Mouse (Mus musculus) neural tube, embryonic 10.5 days (tissue): ENCODE results near the gene Enpp5.

ENCODE experiments used
- DNase-seq: peaks from one replicate; pipeline ENCODE4 v3.0.0-alpha.2; 2017; ENCODE audit warnings: low spot score; ENCODE audit errors: extremely low spot score

The Enpp5 gene

DNA sequence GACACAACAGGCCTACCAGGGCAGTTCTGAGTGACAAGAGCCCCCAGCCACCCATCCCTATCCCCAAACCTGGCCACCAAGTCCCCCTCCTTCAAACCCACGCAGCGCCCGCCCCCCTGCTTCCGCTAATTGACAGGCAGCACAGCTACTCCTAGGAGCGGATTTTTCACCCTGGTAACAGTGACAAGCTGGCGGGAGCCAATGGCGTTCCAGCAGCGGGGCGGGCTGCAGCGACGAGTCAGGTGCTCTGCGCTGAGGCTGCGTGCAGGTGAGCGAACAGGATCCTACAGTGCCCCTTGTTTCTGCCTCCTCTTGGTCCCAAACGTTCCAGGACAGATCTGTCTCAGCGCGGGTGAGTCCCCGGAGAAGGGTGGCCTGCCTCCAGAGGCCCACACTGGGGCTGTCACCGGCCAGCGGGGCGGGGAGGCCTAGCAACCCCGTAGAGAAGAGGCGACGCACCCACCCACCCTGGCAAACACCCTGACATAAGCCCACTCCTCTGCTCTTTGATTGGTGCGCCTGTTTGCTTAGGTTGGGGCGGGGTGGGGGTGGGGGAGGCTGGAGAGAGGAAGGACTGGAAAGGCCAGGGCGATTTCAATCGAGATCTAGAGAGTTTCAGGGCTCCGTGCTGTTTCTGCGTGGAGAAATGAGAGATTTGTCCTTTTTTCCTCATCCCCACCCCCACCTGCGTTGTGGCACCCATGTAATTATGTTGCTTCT, at the start of gene Enpp5:
TSS of gene Enpp5 (plus strand) at position 183 of the 720 bp plus-strand sequence.
- DNase-seq = peak; percentile 61

DNA sequence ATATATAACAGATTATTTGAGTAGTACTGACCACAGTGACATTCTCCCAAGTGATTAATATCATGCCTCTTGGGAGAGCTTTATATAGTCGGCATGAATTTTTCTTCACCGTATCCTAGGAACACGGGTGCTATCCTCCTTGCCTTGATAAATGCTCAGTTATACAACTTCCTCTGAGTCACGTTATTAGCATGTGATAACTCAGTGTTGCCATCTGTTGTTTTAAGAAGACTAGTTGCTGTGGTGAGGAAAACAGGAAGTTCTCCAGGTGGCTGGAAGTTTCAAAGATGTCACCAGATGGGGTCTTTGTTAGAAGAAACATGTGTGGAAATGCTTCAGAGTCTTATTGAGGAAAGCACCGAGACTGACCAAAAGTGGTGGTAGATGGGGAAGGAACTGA, 49.0 kb upstream of the Enpp5 start:
- no peak for DNase-seq

DNA sequence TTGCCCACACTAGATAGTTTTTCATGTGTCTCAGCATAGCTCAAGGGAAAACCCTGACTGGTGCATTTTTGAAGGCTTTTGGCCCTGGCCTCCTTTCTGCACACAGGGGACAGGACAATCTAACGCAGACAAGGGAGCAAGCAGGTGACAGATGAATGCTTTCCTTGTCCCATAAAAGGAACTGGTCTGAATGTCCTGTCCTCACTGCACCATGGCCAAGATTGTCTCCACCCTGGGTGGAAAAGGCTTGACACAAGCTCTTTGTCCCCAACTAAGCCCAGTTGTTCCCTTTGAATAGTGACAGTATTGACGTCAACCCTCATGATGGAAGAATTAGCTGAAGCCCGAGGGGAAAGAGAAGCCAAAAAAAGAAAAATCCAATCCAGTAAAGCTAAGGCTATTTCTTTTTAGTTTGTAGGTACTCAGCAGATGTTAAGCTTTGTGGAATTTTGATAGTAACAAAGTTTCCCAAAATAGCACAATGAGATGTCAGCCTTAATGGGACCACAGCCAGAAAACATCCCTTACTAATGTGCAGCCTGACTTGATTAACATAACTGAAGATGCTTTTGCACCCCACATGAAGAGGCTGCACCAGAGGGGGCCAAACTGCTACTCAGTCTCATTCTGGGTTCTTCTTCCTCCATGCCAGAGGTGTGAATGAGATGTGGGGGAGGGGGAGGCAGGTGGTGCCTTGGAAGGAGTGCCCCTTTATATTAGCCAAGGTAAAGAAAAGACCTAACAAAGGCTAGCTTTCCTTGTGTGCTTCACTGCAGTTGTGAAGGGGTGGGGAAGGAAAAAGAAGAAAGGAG, 47.6 kb upstream of the Enpp5 start:
- no peak for DNase-seq

GRCm38 (mm10) chr17:44035005-44035404, 43.6 kb upstream of the Enpp5 start:
- DNase-seq = no peak

DNA sequence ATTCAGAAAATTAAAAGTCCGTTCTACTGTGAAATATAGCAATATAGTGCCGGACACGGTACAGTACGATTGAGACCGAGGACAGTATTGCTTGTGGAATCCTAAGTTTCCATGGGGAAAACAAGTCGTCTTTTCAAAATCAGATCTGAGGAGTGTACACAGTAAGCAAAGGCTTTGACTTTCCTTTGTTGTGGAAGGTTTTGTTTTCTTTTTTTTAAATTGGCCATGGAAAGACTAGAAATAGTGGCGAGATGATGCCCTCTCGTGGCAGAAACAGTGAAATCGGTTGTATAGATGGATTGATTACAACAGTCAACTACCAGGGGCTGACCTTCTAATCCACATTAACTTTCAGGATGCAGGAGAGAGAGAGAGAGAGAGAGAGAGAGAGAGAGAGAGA, 40.0 kb upstream of the Enpp5 start:
- DNase-seq = no peak

DNA sequence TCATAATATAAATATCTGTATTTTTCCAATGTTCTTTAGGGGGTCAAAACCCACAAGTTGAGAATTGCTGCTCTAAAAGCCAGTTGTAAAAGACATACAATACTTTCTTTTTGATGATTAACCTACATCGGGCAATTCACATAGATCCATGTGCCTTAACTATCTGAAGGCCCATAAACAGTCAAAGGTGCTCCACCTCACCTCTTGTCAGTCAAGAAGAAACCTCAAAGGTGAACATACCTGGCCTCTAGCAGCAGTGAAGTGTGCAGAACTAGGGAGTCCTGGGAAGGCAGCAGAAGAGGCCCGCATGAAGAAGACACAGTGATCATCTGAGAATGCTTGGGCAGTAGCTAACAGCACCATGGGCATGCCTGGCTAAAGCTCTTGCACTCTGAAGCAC, 38.2 kb upstream of the Enpp5 start:
- no peak for DNase-seq

GRCm38 (mm10) chr17:44042301-44042700, 36.3 kb upstream of the Enpp5 start:
- DNase-seq = no peak

DNA sequence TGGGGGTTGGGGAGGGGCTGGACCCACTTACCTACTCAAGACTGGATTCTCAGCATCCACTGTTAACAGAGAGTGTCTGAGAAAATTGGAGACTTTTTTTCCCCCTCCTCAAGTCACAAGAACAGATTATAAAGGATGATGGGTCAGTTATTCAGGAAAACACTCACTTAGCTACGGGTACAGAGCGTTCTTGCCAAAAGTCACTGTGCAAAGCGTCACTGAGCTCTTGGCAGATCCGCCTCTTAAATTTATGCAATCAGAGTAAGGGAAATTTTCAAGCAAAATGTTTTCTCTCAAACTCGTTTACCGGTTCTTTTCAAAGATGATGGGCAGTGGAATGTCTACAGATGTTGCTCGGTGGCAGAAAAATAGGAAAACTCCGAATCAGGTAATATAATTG, 35.8 kb upstream of the Enpp5 start:
- DNase-seq = no peak

GRCm38 (mm10) chr17:44053427-44053826, 25.2 kb upstream of the Enpp5 start:
- no peak for DNase-seq

DNA sequence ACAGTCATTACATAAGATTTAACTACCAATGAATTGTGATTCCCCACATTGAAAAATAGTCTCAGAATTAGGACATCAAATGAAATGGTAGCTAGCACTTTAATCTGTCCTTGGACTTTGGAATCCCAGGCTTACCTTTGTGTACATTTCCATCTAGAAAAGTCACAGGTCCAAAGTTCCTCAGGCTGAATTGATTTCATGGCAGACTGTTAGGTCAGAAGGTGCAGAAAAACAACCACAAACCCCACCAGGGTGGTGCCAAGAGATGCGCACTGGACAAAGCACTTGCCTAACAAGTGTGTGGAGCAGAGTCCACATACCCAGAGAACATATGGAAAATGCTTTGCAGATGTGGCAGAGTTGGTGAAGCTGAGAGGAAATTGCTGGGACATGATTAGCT, 21.5 kb upstream of the Enpp5 start:
- no peak for DNase-seq

GRCm38 (mm10) chr17:44058145-44058544, 20.5 kb upstream of the Enpp5 start:
- no peak for DNase-seq

DNA sequence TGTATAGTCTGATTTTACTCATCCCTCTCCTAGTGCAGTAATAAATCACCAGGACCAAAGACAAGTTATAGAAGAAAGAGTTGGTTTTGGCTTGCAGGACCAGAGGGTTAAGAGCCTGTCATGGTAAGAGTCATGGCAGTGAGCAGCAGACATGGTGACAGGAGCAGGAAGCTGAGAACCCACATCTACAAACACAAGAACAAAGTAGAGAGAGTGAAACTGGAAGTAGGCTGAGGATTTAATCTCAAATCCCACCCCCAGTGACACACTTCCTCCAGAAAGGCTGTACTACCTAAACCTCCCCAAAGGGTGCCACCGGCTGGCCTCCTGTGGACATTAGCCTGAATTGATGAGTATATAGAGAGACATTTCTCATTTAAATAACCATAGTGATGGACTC, 17.8 kb upstream of the Enpp5 start:
- DNase-seq = no peak

GRCm38 (mm10) chr17:44061289-44061890, 17.2 kb upstream of the Enpp5 start:
- no peak for DNase-seq

- no peak for DNase-seq
These were observed 9.7 kb upstream of the Enpp5 start for GRCm38 (mm10) chr17:44068876-44069275.

- DNase-seq = no peak
These were observed 6.9 kb upstream of the Enpp5 start for GRCm38 (mm10) chr17:44071680-44072079.

DNA sequence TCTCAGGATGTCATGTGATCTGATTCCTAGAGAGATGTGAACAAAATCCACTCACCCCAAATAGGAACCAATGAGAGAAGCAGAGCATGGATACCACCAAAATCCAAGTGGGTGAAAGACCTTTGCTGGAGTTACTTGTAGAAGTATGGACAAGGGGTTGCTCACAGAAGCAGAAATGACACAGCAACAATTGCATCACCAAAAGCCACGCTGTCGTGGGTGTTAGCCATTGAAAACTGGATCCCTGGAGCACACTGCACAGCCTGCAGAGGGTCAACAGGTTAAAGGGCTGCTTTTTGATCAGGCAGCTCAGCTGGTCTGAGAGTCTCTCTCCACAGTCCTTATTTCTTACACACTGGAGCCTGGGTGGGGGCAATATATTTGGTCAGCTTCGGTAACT, 3.0 kb upstream of the Enpp5 start:
- no peak for DNase-seq

DNA sequence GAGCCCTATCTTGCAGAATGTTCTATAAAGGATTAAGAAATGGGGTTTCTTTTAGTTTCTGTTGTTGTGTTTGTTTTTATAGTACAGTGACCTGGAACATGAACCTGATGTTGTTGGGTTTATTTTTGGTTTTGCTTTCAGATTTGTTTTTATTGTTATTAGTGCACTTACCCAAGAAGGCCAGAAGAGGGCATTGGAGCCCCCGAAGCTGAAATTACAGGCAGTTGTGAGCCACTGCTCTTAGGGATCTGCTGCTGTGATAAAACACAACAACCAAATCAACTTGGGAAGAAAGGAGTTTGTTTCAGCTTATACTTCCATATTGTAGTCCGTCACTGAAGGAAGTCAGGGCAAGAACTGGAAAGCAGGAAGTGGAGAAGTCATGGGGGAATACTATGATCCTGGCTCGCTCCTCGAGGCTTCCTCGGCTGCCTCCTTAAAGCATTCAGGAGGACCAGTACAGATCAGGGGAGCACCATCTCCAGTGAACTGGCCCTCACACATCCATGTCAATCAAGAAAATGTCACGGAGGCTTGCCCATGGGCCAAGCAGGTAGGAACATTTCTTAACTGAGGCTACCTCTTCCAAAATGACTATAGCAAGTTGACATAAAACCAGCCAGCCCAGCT, 2.4 kb upstream of the Enpp5 start:
- DNase-seq = no peak

DNA sequence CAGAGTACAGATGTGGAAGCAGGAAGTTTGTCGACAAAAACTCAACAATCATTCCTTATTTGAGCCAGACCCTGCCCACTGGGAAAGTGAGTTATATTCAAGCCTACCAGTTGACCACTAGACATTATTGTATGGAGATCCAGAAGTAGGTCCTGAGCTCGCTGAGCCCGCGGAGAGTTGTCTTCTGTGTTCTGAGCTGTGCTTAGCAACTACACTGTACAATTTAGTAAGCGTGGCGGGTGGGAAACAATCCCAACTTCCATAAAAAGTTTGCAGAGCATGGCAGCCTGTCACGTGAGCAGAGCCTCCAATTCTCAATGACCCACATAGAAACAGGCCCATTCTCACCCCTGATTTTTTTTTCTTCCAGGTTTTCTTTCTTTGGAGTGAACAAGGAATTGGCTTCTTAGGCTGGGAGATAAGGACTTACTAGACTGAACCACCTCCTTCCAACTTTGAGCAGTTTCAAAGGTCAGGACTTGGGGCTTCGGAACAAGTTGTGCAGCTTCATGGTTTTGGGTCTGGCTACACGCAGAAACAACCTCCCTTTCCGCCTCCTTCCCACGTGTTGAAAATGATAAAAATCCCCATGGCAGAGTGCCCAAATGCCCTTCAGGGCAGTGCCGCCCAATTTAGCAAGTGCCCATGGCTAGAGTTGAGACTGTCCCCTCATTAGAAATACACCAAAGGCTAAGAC, 1.3 kb upstream of the Enpp5 start:
- no peak for DNase-seq

- no peak for DNase-seq
These were observed 811 bp upstream of the Enpp5 start for GRCm38 (mm10) chr17:44077843-44078160.

GRCm38 (mm10) chr17:44083156-44083555, 4.5 kb downstream of the Enpp5 start:
- DNase-seq = no peak

DNA sequence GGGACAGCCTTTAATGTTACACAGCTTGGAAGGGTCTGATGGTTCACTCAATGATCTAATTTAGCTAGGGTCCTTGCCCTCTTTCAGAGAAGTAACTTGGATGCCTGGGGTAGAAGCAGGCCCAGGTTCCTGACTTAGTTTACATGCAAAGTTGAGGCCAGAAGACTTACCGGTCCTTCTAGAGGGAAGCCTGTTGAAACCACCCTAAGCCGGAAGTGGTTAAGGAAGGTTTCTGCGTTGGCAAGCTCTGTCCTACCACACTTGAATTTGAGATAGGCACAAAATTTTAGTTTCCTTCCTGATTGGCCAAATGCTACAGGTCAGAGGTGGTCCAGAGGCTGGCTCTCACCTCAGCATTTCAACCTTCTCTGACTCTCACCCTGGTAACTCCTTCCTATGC, 9.6 kb downstream of the Enpp5 start:
- no peak for DNase-seq

GRCm38 (mm10) chr17:44090916-44091315, 12.3 kb downstream of the Enpp5 start:
- DNase-seq = no peak
